Mouse (Mus musculus) forebrain, embryonic 11.5 days (tissue): ENCODE results near the gene Tradd. TPM values are rescaled to one million over a fixed set of nuclear protein-coding genes. Genes with fewer than 3 reads are reported as not detected.
A peak's percentile ranks its signal among the peaks of the same experiment; 100 is the strongest.

Experiments used
- ATAC-seq: fragments of 200-750 bp; cut with Nextera tagmentation; replicated peaks from 2 replicates; pipeline ENCODE4 v1.8.0; 2017; ENCODE audit warnings: moderate TSS enrichment; ENCODE audit not compliant: low FRiP score
- DNase-seq: peaks from one replicate; pipeline ENCODE4 v3.0.0-alpha.2; 2017; ENCODE audit warnings: low spot score
- H3K27ac ChIP-seq: fragments of 300-500 bp; sonication (generic); 2 replicates; pipeline ENCODE4 v1.5.1; 2014; ENCODE audit warnings: low read depth, low read length
- H3K27me3 ChIP-seq: fragments of 300-500 bp; sonication (generic); 2 replicates; pipeline ENCODE4 v1.6.1; 2014; ENCODE audit warnings: mild to moderate bottlenecking, low read length, mixed read lengths; ENCODE audit not compliant: control insufficient read depth, insufficient read depth
- H3K36me3 ChIP-seq: fragments of 300-500 bp; sonication (generic); 2 replicates; pipeline ENCODE4 v1.6.1; 2014; ENCODE audit warnings: mild to moderate bottlenecking, low read length, moderate library complexity, mixed read lengths; ENCODE audit not compliant: control insufficient read depth, insufficient read depth
- H3K4me1 ChIP-seq: fragments of 300-500 bp; sonication (generic); replicated peaks from 2 replicates; pipeline ENCODE4 v1.6.1; 2014; ENCODE audit warnings: low read length, mixed read lengths; ENCODE audit not compliant: control insufficient read depth, insufficient read depth
- H3K4me2 ChIP-seq: fragments of 300-500 bp; sonication (generic); 2 replicates; pipeline ENCODE4 v1.6.1; 2014; ENCODE audit warnings: low read depth, mild to moderate bottlenecking, low read length, moderate library complexity, mixed read lengths; ENCODE audit not compliant: severe bottlenecking
- H3K4me3 ChIP-seq: fragments of 300-500 bp; sonication (generic); 2 replicates; pipeline ENCODE4 v1.5.1; 2014; ENCODE audit warnings: low read depth, low read length
- H3K9ac ChIP-seq: fragments of 300-500 bp; sonication (generic); 2 replicates; pipeline ENCODE4 v1.6.1; 2014; ENCODE audit warnings: low read length
- H3K9me3 ChIP-seq: fragments of 300-500 bp; sonication (generic); 2 replicates; pipeline ENCODE4 v1.6.1; 2016; ENCODE audit warnings: low read length, mixed read lengths; ENCODE audit not compliant: control insufficient read depth
- WGBS: fragments of 180-500 bp; shearing (Covaris S2); extraction: QIAGEN DNeasy Blood & Tissue Kit; methylation state at CpG from one replicate; pipeline ENCODE4 v1.1.7; 2014; 5-methylcytosine and 5-hydroxymethylcytosine counted together
- polyA plus RNA-seq: library from polyadenylated mRNA; unstranded; fragments of >200 nt; fragmentation: Nextera tagmentation; extraction: Ambion mirVana; gene quantifications from 2 replicates; pipeline ENCODE4 v1.2.1, GENCODE M21; 2014

Tradd gene
- polyA plus RNA-seq, result 12.0 and 12.5 TPM in 2 replicates

GRCm38 (mm10) chr8:105264024-105264982 lies at the start of gene Tradd, which contains the start of gene Fbxl8:
Tradd (minus strand) TSS chr8:105264609.
Fbxl8 (plus strand) TSS chr8:105264648.
- DNase-seq (peak; percentile 81), ATAC-seq (peak; percentile 47)
- 1% methylated on average over 54 of the region's 54 CpGs for WGBS
- Histone ChIP-seq H3K36me3 (no peaks in the 10 kb centered on the region), H3K27ac (no peak within 1 kb of the TSS), H3K9me3 (no peaks in the 10 kb centered on the region; the same call in 1 of the 2 replicates), H3K9ac (peak within 1 kb of the TSS; percentile 55), H3K27me3 (peaks cover 78% of the 10 kb centered on the region), H3K4me1 (peaks cover 20% of the 10 kb centered on the region), H3K4me2 (peak within 1 kb of the TSS; percentile 89), H3K4me3 (peak within 1 kb of the TSS; percentile 67)

- no peaks in the 10 kb centered on the region for H3K27me3 ChIP-seq
- no peaks in the 10 kb centered on the region; the same call in 1 of the 2 replicates for H3K36me3 ChIP-seq
- H3K9ac ChIP-seq, result no peak overlapping the region
- ATAC-seq, result peak; percentile 29; the same call in 1 of the 2 replicates
- no peak overlapping the region for H3K27ac ChIP-seq
- H3K4me1 ChIP-seq, result no peaks in the 10 kb centered on the region
- H3K9me3 ChIP-seq, result no peaks in the 10 kb centered on the region
- DNase-seq, result no peak
- H3K4me3 ChIP-seq, result no peak overlapping the region
- 80% methylated on average over 9 of the region's 9 CpGs for WGBS
- H3K4me2 ChIP-seq, result no peak overlapping the region
These were observed 49.4 kb upstream of the Tradd start for GRCm38 (mm10) chr8:105313622-105314402.

GRCm38 (mm10) chr8:105312891-105313481 lies 48.6 kb upstream of the Tradd start:
- 84% methylated on average over 8 of the region's 8 CpGs for WGBS
- H3K4me2 ChIP-seq, result no peak overlapping the region
- H3K36me3 ChIP-seq, result peaks cover under 1% of the 10 kb centered on the region; the same call in 1 of the 2 replicates
- no peaks in the 10 kb centered on the region for H3K4me1 ChIP-seq
- DNase-seq (no peak), ATAC-seq (no peak)
- no peak overlapping the region for H3K9ac ChIP-seq
- no peaks in the 10 kb centered on the region for H3K27me3 ChIP-seq
- no peak overlapping the region for H3K27ac ChIP-seq
- no peaks in the 10 kb centered on the region for H3K9me3 ChIP-seq
- no peak overlapping the region for H3K4me3 ChIP-seq

- 90% methylated on average over 1 of the region's 1 CpGs for WGBS
- no peak overlapping the region for H3K4me2 ChIP-seq
- no peak overlapping the region for H3K9ac ChIP-seq
- H3K36me3 ChIP-seq, result peaks cover 3% of the 10 kb centered on the region
- H3K4me3 ChIP-seq, result no peak overlapping the region
- ATAC-seq, result no peak
- no peaks in the 10 kb centered on the region for H3K27me3 ChIP-seq
- H3K27ac ChIP-seq, result no peak overlapping the region
- H3K9me3 ChIP-seq, result no peaks in the 10 kb centered on the region
- no peaks in the 10 kb centered on the region for H3K4me1 ChIP-seq
- no peak for DNase-seq
These were observed 47.3 kb upstream of the Tradd start for GRCm38 (mm10) chr8:105311718-105312117.

- H3K4me3 ChIP-seq, result no peak overlapping the region
- H3K9ac ChIP-seq, result no peak overlapping the region
- peaks cover 5% of the 10 kb centered on the region for H3K36me3 ChIP-seq
- H3K4me1 ChIP-seq, result peaks cover 5% of the 10 kb centered on the region
- no peak for DNase-seq
- 82% methylated on average over 8 of the region's 8 CpGs for WGBS
- H3K27me3 ChIP-seq, result no peaks in the 10 kb centered on the region
- H3K27ac ChIP-seq, result no peak overlapping the region
- ATAC-seq, result no peak
- no peaks in the 10 kb centered on the region for H3K9me3 ChIP-seq
- no peak overlapping the region for H3K4me2 ChIP-seq
These were observed 45.7 kb upstream of the Tradd start for GRCm38 (mm10) chr8:105310118-105310517.

- H3K36me3 ChIP-seq, result peaks cover 5% of the 10 kb centered on the region
These were observed 44.9 kb upstream of the Tradd start for GRCm38 (mm10) chr8:105309142-105309847.

GRCm38 (mm10) chr8:105308428-105308827 lies 44.0 kb upstream of the Tradd start:
- peaks cover 5% of the 10 kb centered on the region for H3K36me3 ChIP-seq
- H3K4me2 ChIP-seq, result no peak overlapping the region
- H3K9ac ChIP-seq, result no peak overlapping the region
- no peaks in the 10 kb centered on the region for H3K9me3 ChIP-seq
- DNase-seq, result no peak
- no peaks in the 10 kb centered on the region for H3K27me3 ChIP-seq
- peaks cover 5% of the 10 kb centered on the region for H3K4me1 ChIP-seq
- no peak overlapping the region for H3K4me3 ChIP-seq
- H3K27ac ChIP-seq, result no peak overlapping the region
- no peak for ATAC-seq
- WGBS, result 96% methylated on average over 10 of the region's 10 CpGs

More at GRCm38 (mm10) chr8:105309142-105309847, 44.9 kb upstream of the Tradd start:
- WGBS, result 77% methylated on average over 15 of the region's 15 CpGs
- Histone ChIP-seq H3K4me2 (no peak overlapping the region), H3K4me3 (no peak overlapping the region), H3K9me3 (no peaks in the 10 kb centered on the region), H3K27ac (no peak overlapping the region), H3K27me3 (no peaks in the 10 kb centered on the region), H3K9ac (no peak overlapping the region), H3K4me1 (peaks cover 5% of the 10 kb centered on the region)
- no peak for ATAC-seq
- DNase-seq, result no peak

GRCm38 (mm10) chr8:105307670-105308069 lies 43.3 kb upstream of the Tradd start:
- H3K9ac ChIP-seq, result no peak overlapping the region
- 94% methylated on average over 13 of the region's 13 CpGs for WGBS
- H3K27ac ChIP-seq, result no peak overlapping the region
- no peaks in the 10 kb centered on the region for H3K9me3 ChIP-seq
- no peak for DNase-seq
- H3K4me1 ChIP-seq, result peaks cover 5% of the 10 kb centered on the region
- H3K4me2 ChIP-seq, result no peak overlapping the region
- peaks cover 5% of the 10 kb centered on the region for H3K36me3 ChIP-seq
- ATAC-seq, result no peak
- H3K4me3 ChIP-seq, result no peak overlapping the region
- H3K27me3 ChIP-seq, result no peaks in the 10 kb centered on the region
